Mouse (Mus musculus) cerebral cortex, adult 2 months (tissue): ENCODE data around the gene Cdc42ep3.

Source experiments
- WGBS: fragments of 180-500 bp; shearing (Covaris S2); methylation state at CpG from one replicate; pipeline ENCODE4 v1.1.7; 2018; 5-methylcytosine and 5-hydroxymethylcytosine counted together

The Cdc42ep3 gene

GRCm38 (mm10) chr17:79287302-79287701 is 67.6 kb downstream of the Cdc42ep3 start:
- WGBS = 40% methylated on average over 13 of the region's 13 CpGs

- WGBS = 40% methylated on average over 6 of the region's 6 CpGs
These were observed 69.8 kb downstream of the Cdc42ep3 start for GRCm38 (mm10) chr17:79285030-79285601.
